Mouse (Mus musculus): ENCODE data around the gene Pdk2. TPM values are rescaled to one million over a fixed set of nuclear protein-coding genes. Genes with fewer than 3 reads are reported as not detected.

The Pdk2 gene
- polyA plus RNA-seq, 1 experiment = 106 TPM

DNA sequence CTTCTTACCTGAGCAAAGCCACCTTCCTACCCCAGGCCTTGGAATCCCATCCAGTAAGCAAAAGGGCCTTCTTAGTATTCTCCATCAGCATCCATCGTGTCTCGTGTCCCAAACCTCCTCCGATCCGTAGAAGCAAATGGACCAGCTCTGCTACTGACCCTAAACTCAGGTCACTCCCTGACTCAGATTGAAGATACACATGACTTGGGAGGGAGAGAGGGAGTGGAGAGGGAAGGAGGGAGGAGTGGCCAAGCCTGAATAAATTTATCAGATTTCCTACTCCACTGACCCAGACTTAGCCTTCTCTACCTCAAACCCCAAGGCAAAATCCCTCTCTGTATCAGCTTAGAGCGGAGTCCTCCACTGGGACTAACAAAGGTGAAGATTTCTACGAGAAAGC lies 39.6 kb upstream of the Pdk2 start:
- Histone ChIP-seq H3K4me3 (ENCODE audit: insufficient read depth, low read length) (no peak overlapping the region), H3K4me1 (ENCODE audit: control insufficient read depth, insufficient read depth, low read length) (no peaks in the 10 kb centered on the region), H3K27ac (ENCODE audit: insufficient read depth, low read length) (no peak overlapping the region)
- TF ChIP-seq CTCF (IDR thresholded peaks at IDR 0.05; ENCODE audit: extremely low read depth, insufficient read depth, low read length) = no peak
- TF ChIP-seq POLR2A (IDR thresholded peaks at IDR 0.05; ENCODE audit: extremely low read depth, insufficient read depth, low read length) = no peak

DNA sequence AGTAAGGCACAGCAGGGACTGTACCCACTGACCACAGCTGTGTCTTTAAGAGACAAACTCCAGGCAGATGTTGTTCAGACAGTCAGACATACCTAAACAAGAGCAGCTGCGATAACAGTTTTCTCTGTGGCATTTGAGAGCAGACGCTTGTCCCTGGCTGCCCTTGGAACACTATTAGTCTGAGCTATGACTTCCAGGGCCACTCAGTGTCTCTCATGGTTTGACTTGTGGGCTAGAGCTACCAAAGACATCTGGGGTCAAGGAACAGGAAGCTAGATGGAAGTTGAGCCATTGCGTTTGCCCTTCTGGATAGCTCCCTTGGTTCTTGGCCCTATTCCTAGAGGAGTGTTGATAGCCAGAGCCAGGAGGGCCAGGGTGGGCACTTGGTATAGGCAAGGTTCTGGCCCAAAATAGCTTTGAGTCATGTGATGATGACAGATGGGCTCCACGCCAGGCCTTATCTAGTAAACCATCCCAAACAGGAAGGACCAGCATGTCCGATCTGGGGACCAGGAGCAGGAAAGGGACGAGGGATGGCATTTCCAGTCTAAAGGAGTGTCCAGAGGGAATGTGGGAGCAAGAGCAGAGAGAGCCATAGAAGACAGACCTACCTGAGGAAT lies 38.2 kb upstream of the Pdk2 start:
- H3K4me3 ChIP-seq (ENCODE audit: insufficient read depth, low read length) = no peak overlapping the region
- H3K27ac ChIP-seq (ENCODE audit: insufficient read depth, low read length) = no peak overlapping the region
- no peaks in the 10 kb centered on the region for H3K4me1 ChIP-seq (ENCODE audit: control insufficient read depth, insufficient read depth, low read length)
- TF ChIP-seq POLR2A (IDR thresholded peaks at IDR 0.05; ENCODE audit: extremely low read depth, insufficient read depth, low read length) = no peak
- TF ChIP-seq CTCF (IDR thresholded peaks at IDR 0.05; ENCODE audit: extremely low read depth, insufficient read depth, low read length) = no peak

DNA sequence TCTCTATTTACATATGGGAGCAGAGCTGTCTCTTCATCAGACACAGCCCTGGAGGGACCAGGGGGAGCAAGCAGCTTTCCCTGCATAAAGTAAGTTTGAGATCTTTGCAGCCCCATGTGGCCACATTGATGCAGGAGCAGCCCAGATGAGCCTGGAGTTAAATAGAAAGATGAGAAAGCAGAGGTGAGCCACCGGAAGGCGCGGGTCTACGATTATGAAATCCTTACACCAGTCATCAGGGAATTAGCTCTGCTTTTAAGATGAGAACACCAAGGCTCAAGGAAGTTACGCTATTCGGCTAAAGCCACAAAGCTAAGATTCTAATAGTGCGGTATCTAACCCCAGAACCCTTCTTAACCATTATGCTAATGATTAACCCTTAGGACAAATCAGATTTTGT lies 36.8 kb upstream of the Pdk2 start:
- no peak overlapping the region for H3K4me3 ChIP-seq (ENCODE audit: insufficient read depth, low read length)
- H3K4me1 ChIP-seq (ENCODE audit: control insufficient read depth, insufficient read depth, low read length) = no peaks in the 10 kb centered on the region
- TF ChIP-seq POLR2A (IDR thresholded peaks at IDR 0.05; ENCODE audit: extremely low read depth, insufficient read depth, low read length) (no peak), CTCF (IDR thresholded peaks at IDR 0.05; ENCODE audit: extremely low read depth, insufficient read depth, low read length) (no peak)
- no peak overlapping the region for H3K27ac ChIP-seq (ENCODE audit: insufficient read depth, low read length)

DNA sequence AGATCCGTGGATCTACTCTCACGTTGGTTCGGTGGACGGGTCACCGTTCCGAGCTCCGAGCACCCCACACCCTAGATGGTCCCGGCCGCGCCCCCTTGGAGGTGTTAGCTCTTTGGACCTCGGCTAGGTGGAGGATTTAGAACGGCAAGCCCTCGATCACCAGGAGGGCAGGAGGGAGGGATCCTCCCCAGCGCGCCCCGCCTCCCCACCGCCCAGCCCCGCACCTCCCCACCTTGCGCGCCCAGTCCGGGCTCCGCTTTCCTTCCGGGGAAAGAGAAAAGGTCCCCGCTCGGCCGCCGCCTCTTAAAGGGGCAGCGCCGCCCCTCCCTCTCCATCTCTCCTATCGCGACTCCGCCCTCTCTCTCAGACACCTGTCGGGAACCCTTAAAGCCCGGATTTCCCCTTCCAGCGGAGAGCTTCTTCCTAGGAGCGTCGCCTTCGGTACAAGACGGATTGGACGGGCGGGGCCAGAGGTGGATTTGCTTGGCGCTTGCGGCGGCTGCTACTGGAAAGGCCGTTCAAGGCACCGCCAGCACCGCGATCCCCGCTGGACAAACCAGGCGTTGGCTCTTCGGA lies 35.5 kb upstream of the Pdk2 start, which contains the start of gene Itga3:
Gene Itga3, minus strand, starts transcription at position 266 of the 576 bp plus-strand sequence.
- H3K4me1 ChIP-seq (ENCODE audit: control insufficient read depth, insufficient read depth, low read length) = no peaks in the 10 kb centered on the region
- TF ChIP-seq CTCF (IDR thresholded peaks at IDR 0.05; ENCODE audit: extremely low read depth, insufficient read depth, low read length) (no peak), POLR2A (IDR thresholded peaks at IDR 0.05; ENCODE audit: extremely low read depth, insufficient read depth, low read length) (peak; percentile 34; the same call in 1 of the 2 replicates)
- peak within 1 kb of the TSS; percentile 78 for H3K4me3 ChIP-seq (ENCODE audit: insufficient read depth, low read length)
- H3K27ac ChIP-seq (ENCODE audit: insufficient read depth, low read length) = no peak within 1 kb of the TSS

DNA sequence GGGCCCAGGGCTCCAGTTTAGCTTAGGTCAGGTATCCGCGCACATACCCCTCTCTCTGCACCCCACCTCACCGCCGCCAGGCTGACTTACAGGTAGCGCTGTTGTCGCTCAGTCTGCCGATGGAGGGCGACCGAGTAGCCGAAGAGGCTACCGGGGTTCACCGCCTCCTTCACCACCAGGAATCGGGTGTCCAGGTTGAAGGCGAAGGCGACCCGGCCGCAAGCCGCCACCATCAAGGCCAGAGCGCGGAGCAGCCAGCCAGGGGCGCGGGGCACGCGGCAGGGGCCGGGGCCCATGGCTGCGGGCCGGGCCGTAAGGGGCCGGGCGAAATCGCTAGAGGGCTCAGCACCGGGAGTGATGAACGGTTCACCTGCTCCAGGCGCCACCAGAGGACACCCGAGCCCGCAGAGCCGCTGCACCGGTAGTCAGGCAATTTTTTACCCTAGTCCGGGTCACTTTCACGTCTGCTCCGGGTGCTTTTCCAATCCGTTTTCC lies 34.9 kb upstream of the Pdk2 start:
- H3K27ac ChIP-seq (ENCODE audit: insufficient read depth, low read length) = no peak overlapping the region
- peak overlapping the region; percentile 78 for H3K4me3 ChIP-seq (ENCODE audit: insufficient read depth, low read length)
- H3K4me1 ChIP-seq (ENCODE audit: control insufficient read depth, insufficient read depth, low read length) = no peaks in the 10 kb centered on the region
- 0 out of 2 replicates have a peak, but pooled peaks have one; percentile 18 for TF ChIP-seq CTCF (IDR thresholded peaks at IDR 0.05; ENCODE audit: extremely low read depth, insufficient read depth, low read length)
- TF ChIP-seq POLR2A (IDR thresholded peaks at IDR 0.05; ENCODE audit: extremely low read depth, insufficient read depth, low read length) = no peak

DNA sequence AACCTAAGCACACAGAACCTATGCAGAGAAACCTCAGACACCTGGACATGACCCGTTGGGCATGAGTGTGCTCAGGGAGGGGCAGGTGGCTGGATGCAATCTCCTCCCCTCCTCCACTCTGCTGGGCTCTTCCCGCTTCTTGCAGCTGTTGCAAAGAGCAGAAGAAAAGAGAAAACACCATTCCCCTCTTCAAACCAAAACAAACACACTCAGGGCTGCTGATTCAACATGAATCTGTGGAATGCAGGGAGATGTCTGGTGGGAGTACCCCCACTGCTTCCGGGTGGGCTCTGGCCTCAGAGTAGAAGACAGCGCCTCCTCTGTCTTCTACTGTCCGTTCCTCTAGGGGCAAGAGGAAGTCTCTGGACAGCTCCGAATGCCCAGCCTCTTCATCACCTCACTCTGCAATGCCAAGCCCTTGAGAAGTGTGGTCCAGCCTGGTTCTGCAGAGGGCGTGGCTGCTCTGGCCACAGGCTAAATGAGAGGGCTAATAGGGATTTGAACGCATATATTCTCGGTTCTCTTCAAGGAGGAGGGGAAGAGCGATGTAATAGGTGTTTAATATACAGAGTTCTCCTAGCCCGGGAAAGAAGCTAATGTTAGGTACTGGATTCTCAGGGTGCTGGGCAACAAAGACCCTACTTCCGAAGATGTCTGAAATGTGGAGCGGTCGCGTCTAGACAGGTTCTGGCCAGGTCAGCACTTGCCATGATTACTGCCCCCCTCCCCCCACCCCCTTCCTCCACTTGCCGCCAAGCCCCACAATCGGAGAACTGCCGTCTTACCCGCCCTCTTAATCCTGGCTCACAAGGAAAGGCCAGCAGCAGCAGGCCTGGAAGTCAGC lies 34.3 kb upstream of the Pdk2 start:
- TF ChIP-seq POLR2A (IDR thresholded peaks at IDR 0.05; ENCODE audit: extremely low read depth, insufficient read depth, low read length) = no peak
- Histone ChIP-seq H3K27ac (ENCODE audit: insufficient read depth, low read length) (no peak overlapping the region), H3K4me3 (ENCODE audit: insufficient read depth, low read length) (peak overlapping the region; percentile 78), H3K4me1 (ENCODE audit: control insufficient read depth, insufficient read depth, low read length) (no peaks in the 10 kb centered on the region)

DNA sequence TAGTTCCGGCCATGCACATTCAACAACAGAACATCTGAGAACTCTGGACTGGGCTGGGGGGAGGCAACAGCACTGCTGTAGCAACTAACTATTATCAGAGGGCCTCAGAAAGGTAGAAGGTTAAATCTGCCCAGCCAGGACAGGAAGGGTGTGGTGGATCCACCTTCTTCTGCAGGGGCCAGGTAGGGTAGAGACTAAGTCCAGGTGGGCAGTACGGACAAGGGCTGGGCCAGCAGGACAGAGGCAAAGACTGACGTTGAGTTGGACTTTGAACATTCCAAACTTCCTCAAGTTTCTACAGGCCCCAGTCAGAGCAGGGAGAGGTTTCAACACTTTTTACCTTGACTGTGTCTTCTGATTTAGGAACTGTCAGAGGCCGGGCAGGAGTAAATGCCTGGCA lies 33.5 kb upstream of the Pdk2 start:
- Histone ChIP-seq H3K4me1 (ENCODE audit: control insufficient read depth, insufficient read depth, low read length) (no peaks in the 10 kb centered on the region), H3K27ac (ENCODE audit: insufficient read depth, low read length) (no peak overlapping the region), H3K4me3 (ENCODE audit: insufficient read depth, low read length) (no peak overlapping the region; the same call in 1 of the 2 replicates)
- TF ChIP-seq POLR2A (IDR thresholded peaks at IDR 0.05; ENCODE audit: extremely low read depth, insufficient read depth, low read length) (no peak), CTCF (IDR thresholded peaks at IDR 0.05; ENCODE audit: extremely low read depth, insufficient read depth, low read length) (no peak)

DNA sequence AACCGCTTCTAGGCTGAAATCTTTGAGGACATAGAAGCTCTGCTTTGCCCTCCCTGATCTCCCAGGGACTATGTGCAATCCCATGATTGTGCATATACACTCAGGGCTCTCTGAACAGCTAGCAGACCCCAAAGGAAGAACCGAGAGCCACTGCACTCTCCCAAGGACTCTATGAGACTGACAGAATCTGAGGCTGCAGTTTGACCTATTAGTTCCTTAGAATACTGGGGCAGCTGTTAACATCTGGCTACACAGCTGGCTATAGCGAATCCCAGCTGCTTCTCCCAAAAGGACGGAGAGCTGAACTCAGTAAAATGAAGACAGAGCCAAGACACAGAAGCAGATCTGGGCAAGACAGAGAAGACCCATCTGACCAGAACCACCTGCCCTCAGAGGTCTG lies 32.7 kb upstream of the Pdk2 start:
- Histone ChIP-seq H3K27ac (ENCODE audit: insufficient read depth, low read length) (no peak overlapping the region), H3K4me1 (ENCODE audit: control insufficient read depth, insufficient read depth, low read length) (no peaks in the 10 kb centered on the region), H3K4me3 (ENCODE audit: insufficient read depth, low read length) (no peak overlapping the region)
- TF ChIP-seq CTCF (IDR thresholded peaks at IDR 0.05; ENCODE audit: extremely low read depth, insufficient read depth, low read length) = no peak
- TF ChIP-seq POLR2A (IDR thresholded peaks at IDR 0.05; ENCODE audit: extremely low read depth, insufficient read depth, low read length) = no peak

DNA sequence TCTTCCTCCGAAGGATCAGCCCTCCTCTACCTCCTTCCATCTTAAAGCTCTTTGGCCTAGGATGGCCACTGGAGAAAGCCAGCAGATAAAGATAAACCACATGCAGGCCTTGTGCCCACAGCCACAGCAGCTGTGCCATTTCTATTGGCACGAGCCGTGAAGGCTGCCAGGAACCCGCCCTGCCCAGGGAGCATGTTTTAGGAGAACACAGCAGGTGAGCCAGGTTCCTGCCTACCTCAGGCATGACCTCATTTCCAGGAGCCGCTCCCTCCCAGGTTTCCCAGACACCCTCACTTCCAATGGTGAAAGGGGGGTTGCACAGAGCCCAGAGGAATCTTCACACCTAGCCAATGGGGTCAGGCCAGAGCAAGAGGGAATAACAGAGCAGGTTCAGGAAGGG lies 31.6 kb upstream of the Pdk2 start:
- H3K27ac ChIP-seq (ENCODE audit: insufficient read depth, low read length) = no peak overlapping the region
- no peak overlapping the region for H3K4me3 ChIP-seq (ENCODE audit: insufficient read depth, low read length)
- H3K4me1 ChIP-seq (ENCODE audit: control insufficient read depth, insufficient read depth, low read length) = no peaks in the 10 kb centered on the region
- TF ChIP-seq CTCF (IDR thresholded peaks at IDR 0.05; ENCODE audit: extremely low read depth, insufficient read depth, low read length) = no peak

Measured in cortical plate, adult 2 months (tissue).